Mouse (Mus musculus): Measurements from ENCODE around the gene Abca3.
"Not testable (repeated sequence)": the region's sequence is repeated elsewhere in the genome, so short reads cannot be mapped to it uniquely, and the experiment has no call there.

The Abca3 gene

GRCm38 (mm10) chr17:24441148-24441547 lies 89.4 kb downstream of the Abca3 start:
- DNase-seq (ENCODE audit: extremely low spot score) = no peak

- DNase-seq (ENCODE audit: extremely low spot score) = no peak
These were observed 90.4 kb downstream of the Abca3 start for GRCm38 (mm10) chr17:24442107-24442506.

- DNase-seq (ENCODE audit: extremely low spot score) = no peak
These were observed 90.9 kb downstream of the Abca3 start, which contains the start of gene Dnase1l2 for GRCm38 (mm10) chr17:24442632-24443155. Dnase1l2 (minus strand) TSS chr17:24443105.

- no peak for DNase-seq (ENCODE audit: extremely low spot score)
These were observed 91.7 kb downstream of the Abca3 start for GRCm38 (mm10) chr17:24443409-24443808.

GRCm38 (mm10) chr17:24446590-24446989 lies 94.8 kb downstream of the Abca3 start:
- no peak for DNase-seq (ENCODE audit: extremely low spot score)

- DNase-seq (ENCODE audit: extremely low spot score) = no peak
These were observed 97.8 kb downstream of the Abca3 start for GRCm38 (mm10) chr17:24449507-24449906.

GRCm38 (mm10) chr17:24451220-24451619 lies 99.5 kb downstream of the Abca3 start:
- DNase-seq (ENCODE audit: extremely low spot score) = no peak

GRCm38 (mm10) chr17:24453372-24453771 lies 101.6 kb downstream of the Abca3 start:
- no peak for DNase-seq (ENCODE audit: extremely low spot score)

GRCm38 (mm10) chr17:24454218-24454755 lies 102.5 kb downstream of the Abca3 start:
- no peak for DNase-seq (ENCODE audit: extremely low spot score)

- DNase-seq (ENCODE audit: extremely low spot score) = peak; percentile 100
These were observed 103.2 kb downstream of the Abca3 start for GRCm38 (mm10) chr17:24454756-24455522.

- not testable (repeated sequence) for DNase-seq (ENCODE audit: extremely low spot score)
These were observed 103.9 kb downstream of the Abca3 start for GRCm38 (mm10) chr17:24455523-24456206.

All from embryo, embryonic 9.5 days (tissue).